Mouse (Mus musculus) embryo, embryonic 11.5 days (tissue): ENCODE measurements at regions not wholly inside any gene's neighbourhood (a gene's known extent, or its start where the extent isn't known, plus 50 kb on each side); places are given as distances from the start of the nearest gene placed in this dataset.
A peak's percentile ranks its signal among the peaks of the same experiment; 100 is the strongest.

ENCODE experiments used
- DNase-seq: peaks from one replicate; pipeline ENCODE4 v3.0.0-alpha.2; 2012; ENCODE audit warnings: low read depth, low spot score

DNA sequence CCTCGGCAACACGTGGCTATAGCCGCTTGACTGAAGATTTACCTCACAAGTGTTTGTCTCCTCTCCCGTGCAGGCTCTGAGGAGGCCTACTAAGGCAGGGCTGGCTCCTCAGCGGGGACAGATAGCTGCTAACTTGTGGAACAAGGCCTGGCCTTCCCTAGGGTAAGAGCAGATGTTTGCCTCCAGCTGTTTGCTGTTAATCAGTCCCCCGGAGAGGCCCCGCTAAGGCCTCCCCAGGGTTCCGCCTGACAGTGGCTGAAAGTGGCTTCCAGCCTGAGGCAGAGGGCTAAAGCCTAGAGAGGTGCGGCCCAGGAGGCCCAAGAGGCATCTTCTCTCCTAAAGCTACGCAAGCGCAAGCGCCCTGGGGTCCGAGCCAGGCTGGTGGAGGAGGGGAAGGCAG lies 52.1 kb upstream of the Dlx4 start:
- DNase-seq: no peak

DNA sequence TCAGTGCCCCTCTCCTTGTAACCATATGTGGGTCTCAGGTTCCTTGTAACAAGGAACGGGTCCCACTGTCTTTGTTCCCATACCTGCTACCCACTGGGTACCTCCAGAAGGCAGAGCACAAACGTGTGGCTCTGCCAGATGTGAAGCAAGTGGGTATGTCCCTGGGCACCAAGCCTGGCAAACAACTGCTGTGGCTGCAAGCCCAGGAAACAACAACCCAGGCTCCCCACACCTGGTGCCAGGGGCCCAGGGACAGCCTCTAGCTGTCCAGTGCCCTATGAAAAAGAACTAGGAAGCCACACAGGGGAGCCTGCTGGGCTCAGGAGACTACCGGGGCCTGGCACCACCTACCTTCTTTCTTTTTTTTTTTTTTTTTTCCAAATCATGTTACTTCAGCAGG lies 54.9 kb upstream of the Dlx4 start:
- no peak for DNase-seq

DNA sequence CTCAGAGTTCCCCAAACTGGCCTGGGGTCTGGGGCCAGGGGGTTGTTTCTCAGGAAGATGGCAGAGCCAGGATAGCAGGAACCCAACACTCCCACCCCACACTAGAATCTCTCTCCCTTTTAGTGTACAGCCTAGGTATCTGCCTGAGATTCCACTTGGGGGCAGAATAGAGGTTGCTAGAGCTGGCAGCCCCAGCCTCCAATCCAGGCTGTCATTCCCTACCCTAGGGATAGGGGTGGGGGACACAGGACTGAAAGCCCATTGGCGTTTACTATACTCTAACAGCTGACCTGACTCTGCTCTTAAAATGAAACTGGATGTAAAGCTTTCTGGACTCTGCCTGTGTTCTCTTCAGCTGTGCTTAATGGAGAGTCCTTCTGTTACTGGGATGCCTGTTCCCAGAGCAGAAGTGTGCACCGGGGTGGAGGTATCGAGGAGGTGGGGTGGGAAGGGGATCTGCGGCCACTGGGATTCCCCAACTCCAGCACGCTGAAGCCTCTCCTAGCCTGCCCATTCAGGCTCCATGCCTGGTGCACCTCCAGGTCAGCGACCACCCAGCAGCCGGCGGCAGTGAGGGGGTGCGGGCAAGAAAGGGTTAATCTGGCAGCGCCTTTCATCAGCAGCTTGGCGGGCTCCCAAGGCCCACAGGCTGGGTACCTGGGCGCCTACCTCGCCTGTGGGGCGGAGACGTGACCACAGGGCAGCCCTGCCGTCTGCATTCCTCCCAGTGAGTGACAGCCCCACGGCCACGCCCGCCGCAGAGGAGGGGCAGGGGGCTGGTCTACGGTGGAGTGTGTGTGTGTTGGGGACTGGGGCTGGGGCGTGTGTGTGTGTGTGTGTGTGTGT lies 50.9 kb upstream of the Tac4 start:
- peak; percentile 46 for DNase-seq

DNA sequence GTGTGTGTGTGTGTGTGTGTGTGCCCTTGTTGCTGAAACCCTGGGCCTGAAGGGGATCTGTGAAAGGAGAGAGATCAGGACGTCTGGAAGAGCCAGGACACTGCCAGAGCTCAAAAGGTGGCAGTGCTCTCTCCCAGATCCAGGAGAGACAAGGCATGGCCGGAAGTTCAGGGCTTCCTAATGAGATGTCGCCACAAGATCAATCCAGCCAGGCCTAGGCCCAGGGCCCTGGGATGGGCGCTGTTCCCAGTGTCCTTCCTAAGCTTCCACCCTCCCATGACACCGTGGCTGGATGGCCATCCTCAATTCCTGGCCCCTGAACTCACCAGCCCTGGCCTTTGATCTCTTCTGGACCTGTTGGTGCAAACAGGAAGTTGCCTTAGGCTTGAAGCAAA lies 50.3 kb upstream of the Tac4 start:
- DNase-seq: no peak
